In the genomic region with DNA sequence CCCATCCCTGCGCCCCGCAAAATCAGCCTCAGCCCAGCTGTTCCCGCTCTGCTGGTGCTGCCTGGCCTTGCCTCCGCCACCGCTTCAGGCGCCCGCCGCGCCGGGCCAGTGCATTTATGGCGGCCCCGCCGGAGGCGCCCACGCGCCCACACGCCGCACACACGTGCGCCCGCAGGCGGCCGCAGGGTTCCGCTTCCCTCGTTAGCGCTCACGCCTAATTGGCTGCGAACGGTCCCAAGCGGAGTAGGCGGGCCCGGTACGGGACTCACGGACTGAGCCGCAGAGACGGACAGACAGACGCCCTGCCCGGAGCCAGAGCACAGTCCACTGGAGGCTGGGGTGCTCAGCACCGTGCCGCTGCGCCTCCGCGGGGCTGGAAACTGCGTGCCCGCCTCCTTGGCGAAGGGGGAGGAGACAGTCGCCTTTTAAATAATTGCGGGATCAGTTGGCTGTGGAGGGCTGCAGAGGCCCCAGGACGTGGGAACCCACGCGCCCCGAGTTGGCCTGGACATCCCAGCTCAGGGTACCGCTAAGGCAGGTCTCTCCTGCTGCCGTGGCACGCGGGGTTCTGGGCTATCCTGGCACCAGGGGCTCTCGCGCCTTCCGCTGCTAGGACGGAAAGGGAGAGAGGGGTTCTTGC, we compare ENCODE assay signal across 10 mouse cellular contexts. TPM values are rescaled to one million over a fixed set of nuclear protein-coding genes. Genes with fewer than 3 reads are reported as not detected.
DNase-seq lines count a peak whose midpoint lies in the region; ATAC-seq and TF ChIP-seq lines count a peak whose summit lies in the region.
"Had no signal": no experiment of that assay in that cellular context is flagged by ENCODE, and none has a peak within 500 bp of the region (broad histone marks: within the 10 kb centered on the region; RNA-seq: fewer than 3 reads in every experiment).

No protein-coding gene starts in this region.

- H3K4me2 ChIP-seq in liver, embryonic 12.5 days: peak overlapping the region; percentile 45
- H3K4me2 ChIP-seq in stomach, postnatal 0 days (replicated peaks; ENCODE audit: low read depth): peak overlapping the region; percentile 25

- DNase-seq in CD4-positive, CD25-positive, alpha-beta regulatory T cell, adult 2 months (ENCODE audit: low read depth, low spot score): peak; percentile 21
- DNase-seq in right cerebral cortex, postnatal 25 days: peak; percentile 12
- no peak for DNase-seq in right cerebral cortex, adult 2 months (ENCODE audit: low spot score in 2 of 2)
- no peak for DNase-seq in stomach, postnatal 0 days (ENCODE audit: low spot score)
- no peak for DNase-seq in spleen, postnatal 36 days (ENCODE audit: low spot score in 2 of 2)
- DNase-seq: spleen, adult 18-20 months had no signal

- H3K4me1 ChIP-seq in liver, embryonic 12.5 days: peaks cover 26% of the 10 kb centered on the region
- no peaks in the 10 kb centered on the region for H3K4me1 ChIP-seq in stomach, postnatal 0 days (replicated peaks; ENCODE audit: control insufficient read depth, insufficient read depth)

- peaks cover 100% of the 10 kb centered on the region for H3K27me3 ChIP-seq in liver, embryonic 12.5 days (replicated peaks)
- H3K27me3 ChIP-seq in stomach, postnatal 0 days (ENCODE audit: control insufficient read depth, insufficient read depth, low read length): peaks cover 47% of the 10 kb centered on the region

- H3K36me3 ChIP-seq in liver, embryonic 12.5 days: no peaks in the 10 kb centered on the region
- H3K36me3 ChIP-seq in stomach, postnatal 0 days (ENCODE audit: control insufficient read depth, insufficient read depth, low read length): no peaks in the 10 kb centered on the region

- no peak overlapping the region for H3K9ac ChIP-seq in liver, embryonic 12.5 days
- no peak overlapping the region for H3K9ac ChIP-seq in stomach, postnatal 0 days (ENCODE audit: low read length)

- TF ChIP-seq CTCF in stomach, postnatal 0 days (IDR thresholded peaks at IDR 0.05; ENCODE audit: low read depth): no peak

- TF ChIP-seq EP300 in stomach, postnatal 0 days (optimal IDR thresholded peaks at IDR 0.05): no peak

- 2% methylated on average over 54 of the region's 60 CpGs for WGBS in liver, embryonic 12.5 days (ENCODE audit: insufficient replicate concordance)
- WGBS in stomach, postnatal 0 days: 2% methylated on average over 50 of the region's 60 CpGs

- H3K27ac ChIP-seq in liver, embryonic 12.5 days: no peak overlapping the region
- H3K27ac ChIP-seq in stomach, postnatal 0 days (replicated peaks): no peak overlapping the region

- H3K9me3 ChIP-seq in liver, embryonic 12.5 days (replicated peaks): no peaks in the 10 kb centered on the region
- H3K9me3 ChIP-seq in stomach, postnatal 0 days (ENCODE audit: control insufficient read depth, low read length): no peaks in the 10 kb centered on the region

- no peak for ATAC-seq in CD4-positive, CD25-positive, alpha-beta regulatory T cell, adult 4 months
- ATAC-seq in liver, embryonic 12.5 days: no peak
- ATAC-seq in stomach, postnatal 0 days (ENCODE audit: low FRiP score, low TSS enrichment): no peak
- no peak for ATAC-seq in erythroblast, adult 5-6 weeks (replicated peaks; ENCODE audit: low FRiP score, poor library complexity, severe bottlenecking)
- ATAC-seq: inflammation-experienced regulatory T-cells, adult 6 months had no signal

- peak overlapping the region; percentile 22; the same call in 1 of the 2 replicates for H3K4me3 ChIP-seq in liver, embryonic 12.5 days
- H3K4me3 ChIP-seq in stomach, postnatal 0 days (ENCODE audit: low read depth, low read length): peak overlapping the region; percentile 15; the same call in 1 of the 2 replicates

RNA-seq across cellular contexts. Expression of a gene that starts 0.5 kb away (rescaled TPM):
- polyA plus RNA-seq in CD4-positive, CD25-positive, alpha-beta regulatory T cell, adult 4 months (2017; shearing (Covaris generic)): not detected
- not detected in 2 replicates for polyA plus RNA-seq in liver, embryonic 12.5 days (2016; fragmentation: Nextera tagmentation; extraction: Ambion mirVana)
- not detected in 2 replicates for polyA plus RNA-seq in stomach, postnatal 0 days (2015; fragmentation: Nextera tagmentation; extraction: Ambion mirVana)
- not detected in 2 replicates for total RNA-seq in erythroblast, adult 5-6 weeks (2015; ENCODE audit: low replicate concordance)
- not detected in 2 replicates for total RNA-seq in erythroblast, adult 5-6 weeks (2017; ENCODE audit: low replicate concordance)
- polyA plus RNA-seq: inflammation-experienced regulatory T-cells, adult 6 months had no signal

RNA-seq across cellular contexts. Expression of a gene that starts 55.9 kb away (rescaled TPM):
- 10 to 100 TPM; 24.0 to 27.5 TPM for polyA plus RNA-seq in CD4-positive, CD25-positive, alpha-beta regulatory T cell, adult 4 months (2017; shearing (Covaris generic))
- polyA plus RNA-seq in liver, embryonic 12.5 days (2016; fragmentation: Nextera tagmentation; extraction: Ambion mirVana): 3.5 and 3.6 TPM in 2 replicates
- polyA plus RNA-seq in stomach, postnatal 0 days (2015; fragmentation: Nextera tagmentation; extraction: Ambion mirVana): 4.5 and 5.0 TPM in 2 replicates
- 5.6 and 6.5 TPM in 2 replicates for total RNA-seq in erythroblast, adult 5-6 weeks (2015; ENCODE audit: low replicate concordance)
- total RNA-seq in erythroblast, adult 5-6 weeks (2017; ENCODE audit: low replicate concordance): 5.3 and 6.9 TPM in 2 replicates

Comparison
In these comparisons a context has a peak if more than half of its experiments do, and no peak if none do; other contexts are left out.
1. DNase-seq: peak in CD4-positive, CD25-positive, alpha-beta regulatory T cell, adult 2 months (single experiment) and right cerebral cortex, postnatal 25 days (single experiment); none in right cerebral cortex, adult 2 months (0 of 2), stomach, postnatal 0 days (single experiment) and spleen, postnatal 36 days (0 of 2).